Mouse (Mus musculus) myocyte (in vitro differentiated cells): ENCODE data around the gene Aqp2. TPM values are rescaled to one million over a fixed set of nuclear protein-coding genes. Genes with fewer than 3 reads are reported as not detected.

ENCODE experiments used
- H3K27me3 ChIP-seq: one replicate; pipeline ENCODE4 v1.6.1; 2011; ENCODE audit not compliant: control insufficient read depth, insufficient read depth, insufficient read length
- H3K36me3 ChIP-seq: one replicate; pipeline ENCODE4 v1.6.1; 2011; ENCODE audit not compliant: control insufficient read depth, insufficient read depth
- H3K4me2 ChIP-seq: one replicate; pipeline ENCODE4 v1.6.1; 2011; ENCODE audit warnings: low read depth, control low read depth
- H3K4me3 ChIP-seq: one replicate; pipeline ENCODE4 v1.5.1; 2011; ENCODE audit warnings: mild to moderate bottlenecking, control low read depth, moderate library complexity
- H3K79me2 ChIP-seq: one replicate; pipeline ENCODE4 v1.6.1; 2011; ENCODE audit not compliant: control insufficient read depth, insufficient read depth
- H3ac ChIP-seq: one replicate; pipeline ENCODE4 v1.6.1; 2011; ENCODE audit not compliant: control insufficient read depth, insufficient read length
- CEBPB ChIP-seq: IDR thresholded peaks from 2 replicates; pipeline ENCODE4 v1.6.1; 2011; ENCODE audit warnings: mild to moderate bottlenecking, moderate library complexity; ENCODE audit not compliant: poor library complexity, insufficient read depth, severe bottlenecking
- E2F4 ChIP-seq: IDR thresholded peaks from one replicate; pipeline ENCODE4 v1.6.1; 2011; ENCODE audit warnings: mild to moderate bottlenecking, control low read depth, moderate library complexity; ENCODE audit not compliant: insufficient read depth
- MAX ChIP-seq: IDR thresholded peaks from one replicate; pipeline ENCODE4 v1.6.1; 2011; ENCODE audit warnings: low read depth, mild to moderate bottlenecking, control low read depth
- MYOD1 ChIP-seq, 3 experiments: IDR thresholded peaks; one replicate each; pipeline ENCODE4 v1.6.1; 2011; ENCODE audit warnings: control low read depth in 2 of 3, low read depth in 2 of 3, mild to moderate bottlenecking in 2 of 3, moderate library complexity in 1 of 3; ENCODE audit not compliant: insufficient read length in 2 of 3, control insufficient read depth in 1 of 3
- MYOG ChIP-seq, 3 experiments: IDR thresholded peaks; one replicate each; pipeline ENCODE4 v1.6.1; 2011; ENCODE audit warnings: control low read depth in 2 of 3, low read depth in 2 of 3, mild to moderate bottlenecking in 2 of 3; ENCODE audit not compliant: insufficient read length in 2 of 3, control insufficient read depth in 1 of 3, insufficient read depth in 1 of 3
- POLR2A ChIP-seq: IDR thresholded peaks from one replicate; pipeline ENCODE4 v1.6.1; 2011; ENCODE audit warnings: low read depth, mild to moderate bottlenecking, control low read depth, moderate library complexity; ENCODE audit not compliant: insufficient read length
- POLR2AphosphoS2 ChIP-seq: IDR thresholded peaks from one replicate; pipeline ENCODE4 v1.6.1; 2011; ENCODE audit warnings: low read depth, control low read depth; ENCODE audit not compliant: insufficient read length
- REST ChIP-seq: IDR thresholded peaks from one replicate; pipeline ENCODE4 v1.6.1; 2011; ENCODE audit warnings: mild to moderate bottlenecking, control low read depth, moderate library complexity; ENCODE audit not compliant: insufficient read depth, insufficient read length
- SRF ChIP-seq: IDR thresholded peaks from one replicate; pipeline ENCODE4 v1.6.1; 2011; ENCODE audit warnings: low read depth; ENCODE audit not compliant: control insufficient read depth, insufficient read length
- TCF12 ChIP-seq: IDR thresholded peaks from one replicate; pipeline ENCODE4 v1.6.1; 2011; ENCODE audit warnings: mild to moderate bottlenecking, control low read depth; ENCODE audit not compliant: poor library complexity, insufficient read depth, severe bottlenecking
- TCF3 ChIP-seq: IDR thresholded peaks from one replicate; pipeline ENCODE4 v1.6.1; 2011; ENCODE audit warnings: low read depth, control low read depth; ENCODE audit not compliant: insufficient read length
- USF1 ChIP-seq: IDR thresholded peaks from one replicate; pipeline ENCODE4 v1.6.1; 2011; ENCODE audit warnings: low read depth, mild to moderate bottlenecking, control low read depth, moderate library complexity
- polyA plus RNA-seq: library from polyadenylated mRNA; unstranded; fragments of >200 nt; fragmentation: generic; extraction: Trizol; gene quantifications from one replicate; pipeline ENCODE4 v1.2.1, GENCODE M21; 2012; ENCODE audit warnings: missing spikeins

Aqp2 gene
- polyA plus RNA-seq, 1 experiment = 0.02 TPM

- H3ac ChIP-seq = no peak overlapping the region
- H3K4me3 ChIP-seq = no peak overlapping the region
- no peaks in the 10 kb centered on the region for H3K36me3 ChIP-seq
- no peak for TF ChIP-seq E2F4
- no peak for TF ChIP-seq POLR2AphosphoS2
- no peak for TF ChIP-seq REST
- TF ChIP-seq MAX = no peak
- no peak for TF ChIP-seq CEBPB
- no peaks in the 10 kb centered on the region for H3K79me2 ChIP-seq
- H3K4me2 ChIP-seq = no peak overlapping the region
- H3K27me3 ChIP-seq = no peaks in the 10 kb centered on the region
These were observed 39.0 kb upstream of the Aqp2 start for GRCm38 (mm10) chr15:99539891-99540290.

- Histone ChIP-seq H3K79me2 (no peaks in the 10 kb centered on the region), H3K27me3 (no peaks in the 10 kb centered on the region), H3K4me3 (no peak overlapping the region), H3K36me3 (no peaks in the 10 kb centered on the region), H3ac (no peak overlapping the region), H3K4me2 (no peak overlapping the region)
- TF ChIP-seq TCF12 (no peak), MYOG (IDR thresholded peaks at IDR 0.05; ENCODE audit: control insufficient read depth in 1 of 3, insufficient read depth in 1 of 3, insufficient read length in 2 of 3, low read depth in 2 of 3) (no peak), SRF (no peak), TCF3 (no peak), MYOD1 (IDR thresholded peaks at IDR 0.05; ENCODE audit: control insufficient read depth in 1 of 3, insufficient read length in 2 of 3, low read depth in 2 of 3) (no peak)
These were observed 34.8 kb upstream of the Aqp2 start for GRCm38 (mm10) chr15:99544047-99544446.

- H3ac ChIP-seq = no peak overlapping the region
- H3K4me3 ChIP-seq = no peak overlapping the region
- H3K36me3 ChIP-seq = no peaks in the 10 kb centered on the region
- no peaks in the 10 kb centered on the region for H3K27me3 ChIP-seq
- H3K4me2 ChIP-seq = no peak overlapping the region
- TF ChIP-seq MYOD1 (IDR thresholded peaks at IDR 0.05; ENCODE audit: control insufficient read depth in 1 of 3, insufficient read length in 2 of 3, low read depth in 2 of 3) (no peak), POLR2AphosphoS2 (no peak), MAX (no peak), E2F4 (no peak), TCF12 (no peak), USF1 (no peak), SRF (no peak), CEBPB (no peak), TCF3 (no peak), MYOG (IDR thresholded peaks at IDR 0.05; ENCODE audit: control insufficient read depth in 1 of 3, insufficient read depth in 1 of 3, insufficient read length in 2 of 3, low read depth in 2 of 3) (no peak), REST (no peak)
- no peaks in the 10 kb centered on the region for H3K79me2 ChIP-seq
These were observed 32.3 kb upstream of the Aqp2 start for GRCm38 (mm10) chr15:99546596-99546995.

- Histone ChIP-seq H3K36me3 (no peaks in the 10 kb centered on the region), H3K79me2 (no peaks in the 10 kb centered on the region), H3K4me2 (peak overlapping the region; percentile 64), H3K4me3 (no peak overlapping the region), H3ac (no peak overlapping the region), H3K27me3 (no peaks in the 10 kb centered on the region)
- TF ChIP-seq MYOD1 (IDR thresholded peaks at IDR 0.05; ENCODE audit: control insufficient read depth in 1 of 3, insufficient read length in 2 of 3, low read depth in 2 of 3) (peak in 1 of 3 experiments; percentile 1), USF1 (no peak), TCF12 (no peak), POLR2A (no peak), MAX (no peak), POLR2AphosphoS2 (no peak)
These were observed 31.1 kb upstream of the Aqp2 start for GRCm38 (mm10) chr15:99547732-99548131.

GRCm38 (mm10) chr15:99549901-99550300 lies 29.0 kb upstream of the Aqp2 start:
- Histone ChIP-seq H3K36me3 (no peaks in the 10 kb centered on the region), H3K4me3 (no peak overlapping the region), H3K27me3 (no peaks in the 10 kb centered on the region), H3K4me2 (no peak overlapping the region), H3K79me2 (no peaks in the 10 kb centered on the region), H3ac (no peak overlapping the region)
- no peak for TF ChIP-seq E2F4
- TF ChIP-seq POLR2AphosphoS2 = no peak
- TF ChIP-seq CEBPB = no peak
- TF ChIP-seq TCF3 = no peak
- no peak for TF ChIP-seq SRF
- no peak for TF ChIP-seq MYOG (IDR thresholded peaks at IDR 0.05; ENCODE audit: control insufficient read depth in 1 of 3, insufficient read depth in 1 of 3, insufficient read length in 2 of 3, low read depth in 2 of 3)
- TF ChIP-seq MYOD1 (IDR thresholded peaks at IDR 0.05; ENCODE audit: control insufficient read depth in 1 of 3, insufficient read length in 2 of 3, low read depth in 2 of 3) = no peak
- no peak for TF ChIP-seq MAX
- TF ChIP-seq USF1 = no peak
- no peak for TF ChIP-seq TCF12
- TF ChIP-seq REST = no peak
- TF ChIP-seq POLR2A = no peak
